Mouse (Mus musculus) layer of hippocampus, adult 2 months (tissue): ENCODE measurements around the gene Adm2. TPM values are rescaled to one million over a fixed set of nuclear protein-coding genes. Genes with fewer than 3 reads are reported as not detected.

Experiments used
- DNase-seq, 2 experiments: peaks; one replicate each; pipeline ENCODE4 v3.0.0; 2022; ENCODE audit warnings: low spot score in 2 of 2
- H3K27ac ChIP-seq: fragments of 200-600 bp; 2 replicates; pipeline ENCODE4 v1.8.1; 2022
- H3K4me3 ChIP-seq: fragments of 200-600 bp; 2 replicates; pipeline ENCODE4 v1.8.1; 2022; ENCODE audit warnings: mild to moderate bottlenecking
- CTCF ChIP-seq: fragments of 200-600 bp; conservative IDR thresholded peaks from 2 replicates; pipeline ENCODE4 v1.8.1; 2022; ENCODE audit warnings: antibody characterized with exemption, mild to moderate bottlenecking, moderate library complexity
- microRNA-seq, 2 experiments: library from miRNA; unstranded; fragments of <30 nt; microRNA quantifications; one replicate each; pipeline ENCODE4 v1.2.0; 2021
- total RNA-seq, 2 experiments: library from RNA; stranded (reverse); gene quantifications; 2 replicates each; pipeline ENCODE4 v1.2.3; 2021

Gene Adm2
- total RNA-seq, 2 experiments from 2014 or later = not detected

- Histone ChIP-seq H3K27ac (no peak overlapping the region), H3K4me3 (no peak overlapping the region)
- no peak for DNase-seq
- no peak for TF ChIP-seq CTCF
Measured at GRCm38 (mm10) chr15:89352795-89353194, 30.3 kb downstream of the Adm2 start.

GRCm38 (mm10) chr15:89353837-89354236, 31.3 kb downstream of the Adm2 start:
- TF ChIP-seq CTCF = no peak
- Histone ChIP-seq H3K27ac (no peak overlapping the region), H3K4me3 (no peak overlapping the region)
- no peak for DNase-seq

- Histone ChIP-seq H3K27ac (no peak overlapping the region), H3K4me3 (peak overlapping the region; percentile 92)
- TF ChIP-seq CTCF = no peak
- no peak for DNase-seq
Measured at GRCm38 (mm10) chr15:89354455-89354854, 31.9 kb downstream of the Adm2 start.

DNA sequence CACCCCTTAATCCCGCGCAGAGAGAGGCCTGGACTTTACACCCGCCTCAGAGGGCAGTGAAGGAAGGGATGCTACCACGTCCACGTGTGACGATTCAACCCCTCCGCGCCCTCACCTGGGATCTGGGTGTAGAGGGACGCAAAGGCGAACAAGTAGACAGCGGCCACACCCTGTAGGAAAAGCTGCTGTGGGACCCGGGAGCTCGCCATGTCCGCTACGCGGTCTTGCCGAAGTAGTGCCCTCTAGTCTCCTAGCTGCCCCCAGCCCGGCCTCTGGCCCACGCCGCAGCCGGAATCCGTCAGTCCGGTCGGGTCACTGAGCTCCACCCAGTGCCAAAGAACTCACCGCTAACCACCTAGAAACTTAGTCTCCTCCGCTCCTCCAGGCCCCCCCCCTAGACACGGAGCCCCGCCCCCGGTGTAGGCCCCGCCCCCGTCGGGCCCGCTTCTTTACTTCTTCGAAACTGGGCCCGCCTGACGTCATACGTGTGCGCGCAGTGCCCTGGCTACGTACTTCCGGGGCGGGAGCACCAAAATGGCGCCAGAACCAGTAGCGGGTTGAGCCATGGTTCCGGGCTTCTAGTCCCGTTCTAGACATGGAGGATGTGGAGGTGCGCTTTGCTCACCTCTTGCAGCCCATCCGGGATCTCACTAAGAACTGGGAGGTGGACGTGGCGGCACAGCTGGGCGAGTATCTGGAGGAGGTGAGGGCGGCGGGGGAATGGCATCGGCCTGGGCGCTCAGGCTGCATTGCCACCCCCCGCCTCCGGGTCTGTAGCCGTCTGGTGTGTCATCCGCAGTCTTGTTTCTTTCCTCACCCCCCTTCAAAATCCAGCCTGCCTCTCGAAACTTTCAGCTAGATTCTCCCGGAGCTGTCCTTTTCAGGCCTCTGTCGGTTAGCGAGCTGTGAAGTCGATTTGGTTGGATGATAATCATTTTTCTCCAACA, 33.0 kb downstream of the Adm2 start, which contains the start of the genes Lmf2 and Ncaph2:
TSS of gene Lmf2 (minus strand) at position 419 of the 947 bp plus-strand sequence.
TSS of gene Ncaph2 (plus strand) at position 479 of the 947 bp plus-strand sequence.
- peak within 1 kb of the TSS; percentile 88 for H3K27ac ChIP-seq
- peak; percentile 94 to 96 for DNase-seq
- peak; percentile 41 for TF ChIP-seq CTCF
- H3K4me3 ChIP-seq = peak within 1 kb of the TSS; percentile 92

DNA sequence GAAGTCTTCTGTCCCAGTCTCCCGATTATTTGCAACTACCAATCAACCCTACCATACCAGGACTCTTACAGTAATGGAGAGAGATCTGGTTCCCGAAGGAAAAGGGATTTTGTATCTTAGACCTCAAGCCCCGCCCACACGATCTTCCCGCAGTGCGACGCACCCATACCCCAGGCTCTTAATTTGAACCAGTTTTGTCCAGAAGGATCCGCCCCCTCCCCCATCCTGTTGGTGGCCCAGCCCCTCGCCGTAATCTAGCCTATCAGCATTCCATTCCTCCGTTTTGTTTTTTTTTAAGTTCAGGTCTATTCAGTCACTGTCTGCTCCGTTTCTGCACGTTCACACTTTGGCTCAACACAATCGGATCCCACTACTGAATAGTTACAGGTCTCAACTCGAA, 33.9 kb downstream of the Adm2 start:
- no peak for TF ChIP-seq CTCF
- Histone ChIP-seq H3K4me3 (peak overlapping the region; percentile 92), H3K27ac (peak overlapping the region; percentile 88)
- DNase-seq = peak; percentile 41 to 53

DNA sequence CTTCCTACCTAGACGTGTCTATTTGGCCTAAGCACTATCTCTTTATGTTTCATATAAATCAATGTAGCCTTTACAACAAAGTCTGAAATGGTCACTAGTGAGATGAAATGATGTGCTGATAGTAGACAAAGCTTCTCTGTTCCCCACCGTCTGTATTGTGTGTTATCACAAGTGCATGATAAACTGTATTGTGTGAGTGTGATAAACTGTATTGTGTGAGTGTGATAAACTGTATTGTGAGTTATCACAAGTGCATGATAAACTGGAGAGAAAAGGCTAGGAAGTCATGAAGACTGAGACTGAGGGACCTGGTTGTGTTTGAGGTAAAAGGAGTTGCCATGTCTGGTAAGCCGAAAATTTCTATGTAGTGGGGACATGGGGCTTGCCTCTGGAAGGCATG, 36.3 kb downstream of the Adm2 start:
- TF ChIP-seq CTCF = no peak
- DNase-seq = no peak
- Histone ChIP-seq H3K27ac (no peak overlapping the region), H3K4me3 (no peak overlapping the region)

DNA sequence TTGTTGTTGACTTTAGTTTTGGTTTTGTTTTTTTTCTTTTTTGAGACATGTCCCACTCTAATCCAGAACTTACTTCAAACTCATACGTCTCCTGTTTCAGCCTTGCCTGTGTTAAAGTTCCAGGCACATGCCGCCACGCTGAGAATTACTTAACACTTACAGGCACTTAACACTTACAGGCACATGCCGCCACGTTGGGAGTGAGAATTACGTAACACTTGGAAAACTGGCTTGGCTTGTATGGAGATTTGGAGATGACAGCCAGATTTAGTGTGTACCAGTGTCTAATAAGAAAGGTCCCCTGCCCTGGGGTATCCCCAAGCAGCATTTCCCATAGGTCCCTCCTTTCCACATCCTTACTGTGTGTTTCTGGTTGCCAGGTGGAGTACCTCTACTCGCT, 40.5 kb downstream of the Adm2 start:
- no peak for DNase-seq
- no peak for TF ChIP-seq CTCF
- H3K27ac ChIP-seq = no peak overlapping the region
- no peak overlapping the region for H3K4me3 ChIP-seq

DNA sequence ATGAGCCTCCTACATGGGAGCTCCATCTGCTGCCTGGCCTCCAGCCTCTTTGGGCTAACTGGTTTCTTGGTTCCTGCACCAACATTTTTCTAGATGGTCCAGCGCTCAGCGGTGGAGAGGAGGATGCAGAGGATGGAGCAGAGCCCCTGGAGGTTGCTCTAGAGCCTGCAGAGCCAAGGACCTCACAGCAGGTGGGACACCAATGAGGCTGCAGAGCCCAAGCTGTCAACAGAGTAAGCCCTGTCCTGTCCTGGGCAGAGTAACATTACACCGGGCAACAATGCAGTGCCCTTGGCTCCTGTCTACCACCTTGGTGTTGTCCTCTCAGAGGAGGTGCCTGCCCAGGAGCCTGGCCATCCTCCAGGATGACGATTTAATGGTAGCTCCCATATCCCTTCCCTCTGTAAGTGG, 42.6 kb downstream of the Adm2 start:
- Histone ChIP-seq H3K4me3 (no peak overlapping the region), H3K27ac (no peak overlapping the region)
- no peak for DNase-seq
- TF ChIP-seq CTCF = no peak

GRCm38 (mm10) chr15:89372068-89372467, 49.5 kb downstream of the Adm2 start:
- TF ChIP-seq CTCF = no peak
- Histone ChIP-seq H3K4me3 (no peak overlapping the region), H3K27ac (no peak overlapping the region)
- DNase-seq = no peak

- peak overlapping the region; percentile 71 for H3K4me3 ChIP-seq
- peak overlapping the region; percentile 99; the same call in 1 of the 2 replicates for H3K27ac ChIP-seq
- no peak for TF ChIP-seq CTCF
- DNase-seq = no peak
Measured at GRCm38 (mm10) chr15:89372536-89372935, 50.0 kb downstream of the Adm2 start.

- H3K27ac ChIP-seq = peak overlapping the region; percentile 99
- peak overlapping the region; percentile 71 for H3K4me3 ChIP-seq
- peak; percentile 76 to 83 for DNase-seq
- peak; percentile 77 for TF ChIP-seq CTCF
Measured at GRCm38 (mm10) chr15:89373027-89373761, 50.7 kb downstream of the Adm2 start.

DNA sequence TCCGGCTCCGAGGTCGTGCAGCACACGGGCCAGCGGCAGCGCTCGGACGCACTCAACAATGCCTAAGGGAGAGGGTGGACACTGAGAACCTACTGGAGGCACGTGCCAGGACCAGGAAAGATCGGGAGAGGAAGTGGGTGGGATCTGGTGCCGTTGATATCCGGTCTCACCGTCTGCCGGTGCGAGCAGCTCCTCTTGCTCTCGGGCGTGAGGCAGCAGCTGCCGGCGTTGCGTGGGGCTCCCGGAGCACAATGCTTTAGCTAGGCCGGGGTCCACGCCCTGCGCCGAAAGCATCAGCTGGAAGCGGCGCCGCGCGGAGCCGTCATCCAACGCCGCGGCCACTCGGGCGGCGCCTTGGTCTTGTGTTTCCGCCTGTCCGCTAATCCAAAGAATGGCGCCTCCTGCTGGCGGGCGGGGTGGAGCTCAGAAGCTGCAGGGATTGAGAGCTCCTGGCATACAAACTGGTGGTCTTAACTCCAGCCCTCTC, 51.3 kb downstream of the Adm2 start, which contains the start of gene Sco2:
TSS of gene Sco2 (minus strand) at position 85 of the 487 bp plus-strand sequence.
- TF ChIP-seq CTCF = peak; percentile 91
- peak; percentile 87 to 96 for DNase-seq
- peak within 1 kb of the TSS; percentile 71 for H3K4me3 ChIP-seq
- H3K27ac ChIP-seq = peak within 1 kb of the TSS; percentile 99

Small RNA genes within 50 kb of the gene (microRNA-seq; reads per million reads assigned to microRNA genes)
- gene Mir6959 = 4.2 to 5.4 reads per million in 2 experiments

Other genes with a start within 250 kb of the Adm2 start
- gene Trabd, start 247.6 kb upstream of the Adm2 start, total RNA-seq = 10 to 100 TPM; 21.4 to 24.2 TPM
- gene Selenoo, start 233.6 kb upstream of the Adm2 start, total RNA-seq = 10 to 100 TPM; 21.2 to 22.0 TPM
- 10 to 100 TPM; 31.0 to 31.5 TPM for gene Tubgcp6, start 199.6 kb upstream of the Adm2 start, total RNA-seq
- gene Hdac10, start 194.0 kb upstream of the Adm2 start, total RNA-seq = 10 to 100 TPM; 16.3 to 17.9 TPM
- 1 to 10 TPM; 4.4 to 5.6 TPM for gene Mapk12, start 182.0 kb upstream of the Adm2 start, total RNA-seq
- 10 to 100 TPM; 21.6 to 25.8 TPM for gene Mapk11, start 173.1 kb upstream of the Adm2 start, total RNA-seq
- gene Plxnb2, start 141.9 kb upstream of the Adm2 start, total RNA-seq = 10 to 100 TPM; 49.7 to 59.1 TPM
- 10 to 100 TPM; 39.6 to 41.5 TPM for gene Dennd6b, start 126.2 kb upstream of the Adm2 start, total RNA-seq
- 100 to 1,000 TPM; 170 to 172 TPM for gene Ppp6r2, start 111.2 kb upstream of the Adm2 start, total RNA-seq
- gene Sbf1, start 7.4 kb upstream of the Adm2 start, total RNA-seq = 100 to 1,000 TPM; 356 to 361 TPM
- not detected for gene Miox, start 11.7 kb downstream of the Adm2 start, total RNA-seq
- gene Lmf2, start 32.9 kb downstream of the Adm2 start, total RNA-seq = 10 to 100 TPM; 14.8 to 20.0 TPM
- 100 to 1,000 TPM in 1 of 2 experiments, 10 to 100 TPM in 1; 97.6 to 101 TPM for gene Ncaph2, start 33.0 kb downstream of the Adm2 start, total RNA-seq
- 10 to 100 TPM; 28.7 to 33.3 TPM for gene Sco2, start 51.1 kb downstream of the Adm2 start, total RNA-seq
- gene Tymp, start 54.3 kb downstream of the Adm2 start, total RNA-seq = 1 to 10 TPM; 1.3 TPM
- gene Odf3b, start 56.6 kb downstream of the Adm2 start, total RNA-seq = 1 to 10 TPM; 1.9 to 2.9 TPM
- gene Klhdc7b, start 62.2 kb downstream of the Adm2 start, total RNA-seq = under 1 TPM; 0.59 to 0.71 TPM
- gene Syce3, start 87.8 kb downstream of the Adm2 start, total RNA-seq = not detected
- 1 to 10 TPM; 1.3 to 3.1 TPM for gene Cpt1b, start 103.1 kb downstream of the Adm2 start, total RNA-seq
- gene C730034F03Rik, start 106.9 kb downstream of the Adm2 start, total RNA-seq = 1 to 10 TPM; 1.8 to 3.4 TPM
- gene Gm44502, start 107.0 kb downstream of the Adm2 start, total RNA-seq = under 1 TPM in 1 of 2 experiments, not detected in 1; 0.66 TPM
- gene Chkb, start 107.2 kb downstream of the Adm2 start, total RNA-seq = 10 to 100 TPM; 38.9 to 48.2 TPM
- gene Mapk8ip2, start 131.2 kb downstream of the Adm2 start, total RNA-seq = 100 to 1,000 TPM; 254 to 279 TPM
- gene Arsa, start 154.7 kb downstream of the Adm2 start, total RNA-seq = 10 to 100 TPM; 29.2 to 31.4 TPM
- gene Shank3, start 176.9 kb downstream of the Adm2 start, total RNA-seq = 100 to 1,000 TPM; 243 to 251 TPM
- gene Acr, start 245.6 kb downstream of the Adm2 start, total RNA-seq = 1 to 10 TPM in 1 of 2 experiments, under 1 TPM in 1; 0.92 to 1.3 TPM